ENCODE assay signal across 19 mouse cellular contexts in the genomic region with DNA sequence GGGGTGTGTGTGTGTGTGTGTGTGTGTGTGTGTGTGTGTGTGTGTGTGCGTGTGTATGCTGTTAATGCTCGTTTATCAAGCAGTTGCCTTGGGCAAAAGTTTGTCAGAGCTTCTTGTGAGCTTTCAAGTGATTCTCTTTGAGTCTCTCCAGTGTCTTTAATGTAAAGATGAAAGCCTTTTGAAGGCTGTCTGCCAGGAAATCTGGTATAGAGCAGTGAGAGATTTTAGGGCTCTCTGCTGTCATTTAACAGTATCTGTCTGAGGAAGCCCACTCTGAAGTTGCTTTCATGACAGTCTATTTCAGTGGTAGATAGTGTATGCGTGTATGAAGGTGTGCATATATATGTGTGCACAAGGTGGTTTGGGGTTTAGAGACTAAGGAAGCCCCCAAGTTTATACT.
"Had no signal": no experiment of that assay in that cellular context is flagged by ENCODE, and none has a peak within 500 bp of the region (broad histone marks: within the 10 kb centered on the region; RNA-seq: fewer than 3 reads in every experiment).

No protein-coding gene starts in this region.

- DNase-seq: kidney, adult 2 months; kidney, postnatal 25 days; layer of hippocampus, adult 9-11 months; liver; liver, embryonic 13.5 days; lung, adult 2 months; right cerebral cortex, adult 18-20 months; right cerebral cortex, postnatal 14 days; right cerebral cortex, postnatal 4 days; thymus, postnatal 25 days had no signal

- ATAC-seq: intestine, postnatal 0 days had no signal

- H3K4me3 ChIP-seq: layer of hippocampus, adult 2 months; limb, embryonic 10.5 days; limb, embryonic 13.5 days; liver, embryonic 13.5 days; myocyte; neural tube, embryonic 13.5 days; stomach, embryonic 15.5 days had no signal

- H3K4me2 ChIP-seq: limb, embryonic 13.5 days; liver, embryonic 13.5 days; neural tube, embryonic 13.5 days; stomach, embryonic 15.5 days had no signal

- H3K4me1 ChIP-seq: limb, embryonic 10.5 days; limb, embryonic 13.5 days; liver, embryonic 13.5 days; neural tube, embryonic 13.5 days; stomach, embryonic 15.5 days had no signal

- H3K36me3 ChIP-seq: limb, embryonic 10.5 days; limb, embryonic 13.5 days; liver, embryonic 13.5 days; neural tube, embryonic 13.5 days; stomach, embryonic 15.5 days had no signal

- H3K27ac ChIP-seq: kidney, postnatal 0 days; layer of hippocampus, adult 2 months; limb, embryonic 10.5 days; limb, embryonic 13.5 days; liver, embryonic 13.5 days; macrophage; neural tube, embryonic 13.5 days; stomach, embryonic 15.5 days had no signal

- H3K9ac ChIP-seq: limb, embryonic 13.5 days; liver, embryonic 13.5 days; neural tube, embryonic 13.5 days; stomach, embryonic 15.5 days had no signal

- H3K27me3 ChIP-seq: limb, embryonic 13.5 days; liver, embryonic 13.5 days; neural tube, embryonic 13.5 days; stomach, embryonic 15.5 days had no signal

- H3K9me3 ChIP-seq: limb, embryonic 10.5 days; limb, embryonic 13.5 days; liver, embryonic 13.5 days; neural tube, embryonic 13.5 days; stomach, embryonic 15.5 days had no signal
